22 mouse cellular contexts compared by ENCODE assay signal in the genomic region with DNA sequence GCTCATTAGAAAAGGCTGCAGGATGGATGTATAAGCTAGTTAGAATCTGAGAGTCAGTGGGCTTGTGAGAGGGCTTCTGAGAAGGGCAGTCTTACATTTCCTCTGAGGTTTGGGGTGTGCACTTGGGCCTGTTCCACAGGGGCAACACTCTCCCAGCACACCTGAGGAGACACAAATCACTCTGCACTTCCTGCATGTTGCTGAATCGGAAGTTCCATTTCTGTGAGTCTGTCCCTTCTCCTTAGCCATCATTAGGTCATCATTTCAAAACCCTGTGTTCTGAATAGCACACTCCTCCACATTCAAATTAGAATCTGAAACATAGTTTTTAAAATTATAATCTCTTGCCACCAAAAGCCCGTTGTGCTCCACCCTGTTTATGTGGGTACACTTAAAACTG.
"Had no signal": no experiment of that assay in that cellular context is flagged by ENCODE, and none has a peak within 500 bp of the region (broad histone marks: within the 10 kb centered on the region; RNA-seq: fewer than 3 reads in every experiment).

No protein-coding gene starts in this region.

- H3K4me3 ChIP-seq: gastrocnemius, adult 2 months; heart, embryonic 10.5 days; heart, embryonic 12.5 days; hindbrain, embryonic 10.5 days; hindbrain, embryonic 12.5 days; intestine, embryonic 15.5 days; layer of hippocampus, adult 2 months; left cerebral cortex, adult 2 months; limb, embryonic 10.5 days; limb, embryonic 12.5 days; liver, embryonic 12.5 days had no signal

- H3K27ac ChIP-seq: gastrocnemius, adult 2 months; heart, embryonic 10.5 days; hindbrain, embryonic 10.5 days; hindbrain, embryonic 12.5 days; hindbrain, embryonic 14.5 days; intestine, embryonic 15.5 days; layer of hippocampus, adult 2 months; left cerebral cortex, adult 2 months; limb, embryonic 10.5 days; limb, embryonic 12.5 days; liver, embryonic 12.5 days had no signal

- ATAC-seq: hindbrain, embryonic 16.5 days; intestine, embryonic 15.5 days; intestine, postnatal 0 days; liver, embryonic 12.5 days had no signal

- DNase-seq: gastrocnemius, adult 2 months; gastrocnemius, postnatal 10 days; gastrocnemius, postnatal 25 days; heart, adult 18-20 months; heart, postnatal 10 days; heart, postnatal 4 days; kidney, postnatal 10 days; kidney, postnatal 25 days; kidney, postnatal 4 days had no signal

- H3K4me1 ChIP-seq: heart, embryonic 10.5 days; heart, embryonic 12.5 days; hindbrain, embryonic 10.5 days; hindbrain, embryonic 12.5 days; intestine, embryonic 15.5 days; liver, embryonic 12.5 days had no signal

- H3K27me3 ChIP-seq: heart, embryonic 12.5 days; hindbrain, embryonic 12.5 days; intestine, embryonic 15.5 days; limb, embryonic 12.5 days; liver, embryonic 12.5 days had no signal

- H3K36me3 ChIP-seq: heart, embryonic 10.5 days; heart, embryonic 12.5 days; hindbrain, embryonic 10.5 days; hindbrain, embryonic 12.5 days; intestine, embryonic 15.5 days; limb, embryonic 10.5 days; limb, embryonic 12.5 days; liver, embryonic 12.5 days had no signal
